Mouse (Mus musculus) liver, embryonic 14.5 days (tissue): Measurements from ENCODE around the gene Cbr3.

Experiments
- CTCF ChIP-seq: IDR thresholded peaks from 2 replicates; pipeline ENCODE4 v1.5.1; 2016; ENCODE audit warnings: antibody characterized with exemption, low read depth, control low read depth
- EP300 ChIP-seq: IDR thresholded peaks from 2 replicates; pipeline ENCODE4 v1.6.1; 2016; ENCODE audit warnings: antibody characterized with exemption, low read depth

DNA sequence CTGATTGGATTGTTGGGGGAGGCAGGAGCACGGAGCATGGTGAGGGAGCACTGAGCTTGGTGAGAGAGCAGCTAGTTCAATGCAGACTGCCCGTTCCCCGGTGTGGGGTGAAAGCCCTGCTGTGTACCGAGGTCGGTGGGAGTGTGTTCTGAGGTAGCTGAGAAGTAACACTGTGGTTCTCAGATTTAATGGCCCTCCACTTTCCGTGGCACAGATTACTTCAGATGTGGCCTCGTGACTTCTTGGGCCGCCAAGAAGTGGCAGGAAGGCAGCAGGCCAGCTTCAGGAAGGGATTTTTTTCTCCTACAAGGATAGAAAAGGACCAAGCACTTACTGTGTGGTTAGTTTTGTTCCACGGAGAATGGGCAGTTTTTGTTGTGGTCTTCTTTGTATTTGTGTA lies 45.7 kb downstream of the Cbr3 start:
- TF ChIP-seq CTCF (no peak), EP300 (no peak)
